Mouse (Mus musculus): ENCODE measurements at regions not wholly inside any gene's neighbourhood (a gene's known extent, or its start where the extent isn't known, plus 50 kb on each side); places are given as distances from the start of the nearest gene placed in this dataset.

DNA sequence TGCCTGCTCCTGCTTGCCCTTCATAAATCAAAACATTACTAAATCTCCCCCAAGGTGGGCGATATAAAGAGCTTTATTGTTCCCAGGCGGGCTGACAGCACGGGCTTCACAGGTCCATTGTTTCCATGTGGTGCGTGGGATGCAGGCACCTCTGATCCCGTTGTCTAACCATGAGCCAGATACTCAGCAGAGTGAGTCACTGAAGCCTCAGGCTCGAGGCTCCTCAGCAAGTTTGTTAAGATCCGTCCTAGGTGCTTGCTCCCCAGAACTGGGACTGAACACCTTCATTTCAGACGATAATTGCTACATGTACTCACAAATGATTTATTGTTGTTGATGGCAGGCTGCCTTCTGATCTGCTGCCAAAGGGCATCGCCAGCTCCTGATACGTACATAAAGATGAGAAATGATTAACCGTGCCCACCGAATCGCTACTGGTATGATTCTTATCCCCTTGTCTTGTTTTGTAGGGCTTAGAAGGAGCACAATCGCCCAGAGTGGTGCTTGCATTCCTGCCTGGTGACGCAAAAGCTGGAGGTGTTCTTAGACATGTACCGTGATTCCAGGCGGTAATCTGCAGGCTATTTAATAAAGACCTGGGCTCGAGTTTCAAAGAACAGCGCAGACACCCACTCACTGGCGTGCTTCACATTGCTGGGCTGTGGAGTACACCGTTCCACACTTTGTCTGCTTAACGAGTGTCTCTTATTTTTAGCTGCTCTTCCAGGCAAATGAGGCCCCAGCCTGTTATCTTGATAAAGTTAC lies 235.0 kb upstream of the Irx1 start:
- Histone ChIP-seq H3K4me1 (ENCODE audit: control insufficient read depth, insufficient read depth, low read length) (no peaks in the 10 kb centered on the region), H3K27me3 (ENCODE audit: control insufficient read depth, insufficient read depth, low read length) (no peaks in the 10 kb centered on the region), H3K27ac (replicated peaks; ENCODE audit: low read depth, low read length) (no peak overlapping the region), H3K36me3 (ENCODE audit: control insufficient read depth, insufficient read depth, low read length) (no peaks in the 10 kb centered on the region), H3K4me2 (ENCODE audit: low read length) (no peak overlapping the region), H3K9ac (replicated peaks; ENCODE audit: low read length) (no peak overlapping the region), H3K4me3 (replicated peaks; ENCODE audit: low read depth, low read length) (no peak overlapping the region), H3K9me3 (ENCODE audit: control insufficient read depth, low read length) (no peaks in the 10 kb centered on the region)
- no peak for ATAC-seq (ENCODE audit: low FRiP score, low TSS enrichment)
- 57% methylated on average over 22 of the region's 22 CpGs for WGBS
- DNase-seq, result peak; percentile 21

DNA sequence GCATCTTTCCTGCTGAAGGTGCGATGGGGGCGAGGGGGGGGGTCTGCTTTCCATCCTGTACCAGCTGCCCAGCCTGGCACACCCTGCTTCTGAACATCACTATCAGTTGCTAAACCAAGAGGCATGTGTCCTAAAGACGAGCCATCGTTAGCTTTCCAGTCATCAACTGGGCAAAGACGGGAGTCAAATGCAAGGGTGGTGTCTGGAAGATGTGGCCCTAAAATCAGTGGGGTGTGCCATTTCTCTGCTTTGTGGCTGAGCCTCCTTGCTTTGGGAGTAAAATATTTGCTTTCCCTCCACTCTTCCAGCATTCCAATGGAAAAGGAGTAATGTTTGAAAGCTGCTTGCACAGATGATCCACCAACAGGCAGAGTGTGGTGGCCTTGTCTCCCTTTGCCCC lies 246.0 kb upstream of the Irx1 start:
- Histone ChIP-seq H3K4me1 (ENCODE audit: control insufficient read depth, insufficient read depth, low read length) (peaks cover 3% of the 10 kb centered on the region; the same call in 1 of the 2 replicates), H3K4me3 (replicated peaks; ENCODE audit: low read depth, low read length) (no peak overlapping the region), H3K9me3 (ENCODE audit: control insufficient read depth, low read length) (no peaks in the 10 kb centered on the region), H3K4me2 (ENCODE audit: low read length) (no peak overlapping the region), H3K27ac (replicated peaks; ENCODE audit: low read depth, low read length) (no peak overlapping the region), H3K9ac (replicated peaks; ENCODE audit: low read length) (no peak overlapping the region), H3K36me3 (ENCODE audit: control insufficient read depth, insufficient read depth, low read length) (no peaks in the 10 kb centered on the region), H3K27me3 (ENCODE audit: control insufficient read depth, insufficient read depth, low read length) (no peaks in the 10 kb centered on the region)
- ATAC-seq (ENCODE audit: low FRiP score, low TSS enrichment) (no peak), DNase-seq (no peak)
- 94% methylated on average over 5 of the region's 5 CpGs for WGBS

GRCm38 (mm10) chr13:72209946-72210456 lies 246.5 kb upstream of the Irx1 start:
- 17% methylated on average over 10 of the region's 10 CpGs for WGBS
- no peak overlapping the region for H3K4me3 ChIP-seq (replicated peaks; ENCODE audit: low read depth, low read length)
- DNase-seq (peak; percentile 8), ATAC-seq (ENCODE audit: low FRiP score, low TSS enrichment) (no peak)
- H3K27me3 ChIP-seq (ENCODE audit: control insufficient read depth, insufficient read depth, low read length), result no peaks in the 10 kb centered on the region
- peaks cover 3% of the 10 kb centered on the region; the same call in 1 of the 2 replicates for H3K4me1 ChIP-seq (ENCODE audit: control insufficient read depth, insufficient read depth, low read length)
- H3K36me3 ChIP-seq (ENCODE audit: control insufficient read depth, insufficient read depth, low read length), result no peaks in the 10 kb centered on the region
- no peak overlapping the region for H3K9ac ChIP-seq (replicated peaks; ENCODE audit: low read length)
- no peak overlapping the region for H3K27ac ChIP-seq (replicated peaks; ENCODE audit: low read depth, low read length)
- no peaks in the 10 kb centered on the region for H3K9me3 ChIP-seq (ENCODE audit: control insufficient read depth, low read length)
- no peak overlapping the region for H3K4me2 ChIP-seq (ENCODE audit: low read length)

DNA sequence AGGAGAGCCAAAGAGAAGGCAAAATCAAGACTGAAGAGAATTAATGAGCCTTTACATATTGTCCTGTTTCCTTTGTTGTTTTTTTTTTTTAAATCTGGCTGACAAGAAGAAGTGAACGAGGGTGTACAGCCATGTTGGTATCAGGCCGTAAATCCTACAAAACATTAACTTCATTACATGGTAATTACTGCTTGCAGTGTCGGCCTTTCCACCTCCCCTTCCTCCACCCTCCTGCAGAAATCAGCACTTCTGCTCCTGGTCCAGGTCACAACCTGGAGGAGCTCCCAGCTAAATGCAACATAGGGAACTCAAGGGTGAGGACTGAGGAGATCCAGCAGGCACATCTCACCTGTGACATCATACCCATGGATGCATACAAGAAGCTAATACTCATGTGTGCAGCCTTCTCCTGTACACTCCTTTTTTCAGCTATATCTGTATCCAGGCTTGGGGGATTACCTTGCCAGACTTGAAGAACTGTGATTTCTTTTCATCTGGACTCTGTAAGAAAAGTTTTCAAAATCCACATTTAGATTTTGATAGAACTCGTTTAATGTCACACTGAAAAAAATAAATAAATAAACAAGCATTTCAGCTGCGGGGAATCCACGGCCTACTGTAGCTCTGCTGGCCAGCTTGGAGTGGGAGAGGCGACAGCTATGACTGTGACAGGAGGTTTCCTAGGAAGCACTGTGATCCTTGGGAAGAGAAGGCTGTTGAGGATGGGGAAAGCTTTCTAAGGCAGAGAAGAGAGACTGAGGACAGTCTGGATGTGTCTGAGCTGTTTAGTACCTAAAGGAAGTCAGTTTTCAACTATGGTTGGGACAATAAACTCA lies 247.2 kb upstream of the Irx1 start:
- H3K4me3 ChIP-seq (replicated peaks; ENCODE audit: low read depth, low read length), result no peak overlapping the region
- 61% methylated on average over 7 of the region's 7 CpGs for WGBS
- ATAC-seq (ENCODE audit: low FRiP score, low TSS enrichment) (no peak), DNase-seq (no peak)
- H3K36me3 ChIP-seq (ENCODE audit: control insufficient read depth, insufficient read depth, low read length), result no peaks in the 10 kb centered on the region
- H3K4me2 ChIP-seq (ENCODE audit: low read length), result no peak overlapping the region
- H3K27ac ChIP-seq (replicated peaks; ENCODE audit: low read depth, low read length), result no peak overlapping the region
- H3K4me1 ChIP-seq (ENCODE audit: control insufficient read depth, insufficient read depth, low read length), result peaks cover 3% of the 10 kb centered on the region; the same call in 1 of the 2 replicates
- H3K27me3 ChIP-seq (ENCODE audit: control insufficient read depth, insufficient read depth, low read length), result no peaks in the 10 kb centered on the region
- no peak overlapping the region for H3K9ac ChIP-seq (replicated peaks; ENCODE audit: low read length)
- no peaks in the 10 kb centered on the region for H3K9me3 ChIP-seq (ENCODE audit: control insufficient read depth, low read length)

DNA sequence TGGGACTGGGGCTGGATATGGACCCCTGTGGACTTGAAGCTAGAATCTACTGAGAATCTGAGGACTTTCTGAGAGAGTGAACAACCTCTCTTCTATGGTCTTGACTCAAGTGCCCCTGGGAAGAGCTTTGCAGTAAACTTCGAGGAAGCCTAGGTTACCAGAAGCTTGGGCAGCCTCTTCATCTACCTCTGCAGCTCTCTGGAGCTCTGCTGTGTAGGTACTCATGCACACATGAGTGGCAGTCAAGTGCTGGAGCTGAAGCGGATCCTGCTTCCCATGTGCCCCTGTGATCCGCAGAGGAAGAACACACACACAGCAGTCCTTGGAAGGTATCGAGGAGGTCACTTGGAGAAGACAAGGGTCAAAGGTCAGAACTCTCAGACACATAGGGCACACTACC lies 248.2 kb upstream of the Irx1 start:
- WGBS, result 90% methylated on average over 4 of the region's 4 CpGs
- Histone ChIP-seq H3K9me3 (ENCODE audit: control insufficient read depth, low read length) (no peaks in the 10 kb centered on the region), H3K4me3 (replicated peaks; ENCODE audit: low read depth, low read length) (no peak overlapping the region), H3K4me1 (ENCODE audit: control insufficient read depth, insufficient read depth, low read length) (peaks cover 3% of the 10 kb centered on the region; the same call in 1 of the 2 replicates), H3K27me3 (ENCODE audit: control insufficient read depth, insufficient read depth, low read length) (no peaks in the 10 kb centered on the region), H3K27ac (replicated peaks; ENCODE audit: low read depth, low read length) (no peak overlapping the region), H3K9ac (replicated peaks; ENCODE audit: low read length) (no peak overlapping the region), H3K36me3 (ENCODE audit: control insufficient read depth, insufficient read depth, low read length) (no peaks in the 10 kb centered on the region), H3K4me2 (ENCODE audit: low read length) (no peak overlapping the region)
- DNase-seq, result no peak
- ATAC-seq (ENCODE audit: low FRiP score, low TSS enrichment), result no peak

GRCm38 (mm10) chr13:72212747-72213146 lies 249.2 kb upstream of the Irx1 start:
- H3K4me3 ChIP-seq (replicated peaks; ENCODE audit: low read depth, low read length), result no peak overlapping the region
- H3K9ac ChIP-seq (replicated peaks; ENCODE audit: low read length), result no peak overlapping the region
- H3K27ac ChIP-seq (replicated peaks; ENCODE audit: low read depth, low read length), result no peak overlapping the region
- DNase-seq (no peak), ATAC-seq (ENCODE audit: low FRiP score, low TSS enrichment) (no peak)
- H3K9me3 ChIP-seq (ENCODE audit: control insufficient read depth, low read length), result no peaks in the 10 kb centered on the region
- peaks cover 3% of the 10 kb centered on the region; the same call in 1 of the 2 replicates for H3K4me1 ChIP-seq (ENCODE audit: control insufficient read depth, insufficient read depth, low read length)
- no peaks in the 10 kb centered on the region for H3K27me3 ChIP-seq (ENCODE audit: control insufficient read depth, insufficient read depth, low read length)
- H3K36me3 ChIP-seq (ENCODE audit: control insufficient read depth, insufficient read depth, low read length), result no peaks in the 10 kb centered on the region
- WGBS, result 91% methylated on average over 2 of the region's 2 CpGs
- H3K4me2 ChIP-seq (ENCODE audit: low read length), result no peak overlapping the region

DNA sequence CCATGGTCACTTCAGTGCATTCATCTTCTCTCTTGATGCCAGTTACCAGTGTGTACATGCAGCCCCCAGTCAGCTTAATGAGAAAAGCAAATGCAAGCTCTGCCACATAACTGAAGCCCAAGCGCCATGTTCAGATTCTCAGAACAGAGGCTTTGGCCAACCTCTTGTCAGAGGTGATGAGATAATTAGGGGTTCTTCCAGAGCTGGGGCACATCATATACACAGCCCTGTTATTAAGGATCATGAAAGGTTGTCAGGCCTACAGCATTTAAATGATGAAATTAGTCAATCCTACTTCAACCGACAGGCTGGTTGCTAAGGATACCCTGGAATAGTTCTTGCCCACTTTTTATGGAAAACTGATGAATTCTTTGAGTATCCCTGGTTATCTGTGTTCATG lies 255.8 kb upstream of the Irx1 start:
- Histone ChIP-seq H3K9ac (replicated peaks; ENCODE audit: low read length) (no peak overlapping the region), H3K36me3 (ENCODE audit: control insufficient read depth, insufficient read depth, low read length) (no peaks in the 10 kb centered on the region), H3K4me3 (replicated peaks; ENCODE audit: low read depth, low read length) (no peak overlapping the region), H3K4me2 (ENCODE audit: low read length) (no peak overlapping the region), H3K9me3 (ENCODE audit: control insufficient read depth, low read length) (peaks cover 5% of the 10 kb centered on the region; the same call in 1 of the 2 replicates), H3K27me3 (ENCODE audit: control insufficient read depth, insufficient read depth, low read length) (no peaks in the 10 kb centered on the region), H3K27ac (replicated peaks; ENCODE audit: low read depth, low read length) (no peak overlapping the region), H3K4me1 (ENCODE audit: control insufficient read depth, insufficient read depth, low read length) (no peaks in the 10 kb centered on the region; the same call in 1 of the 2 replicates)
- ATAC-seq (ENCODE audit: low FRiP score, low TSS enrichment) (no peak), DNase-seq (no peak)
- WGBS, result 87% methylated on average over 2 of the region's 2 CpGs

GRCm38 (mm10) chr13:72227102-72227501 lies 263.6 kb upstream of the Irx1 start:
- no peaks in the 10 kb centered on the region for H3K36me3 ChIP-seq (ENCODE audit: control insufficient read depth, insufficient read depth, low read length)
- no peak overlapping the region for H3K27ac ChIP-seq (replicated peaks; ENCODE audit: low read depth, low read length)
- 93% methylated on average over 1 of the region's 1 CpGs for WGBS
- peaks cover 5% of the 10 kb centered on the region for H3K4me1 ChIP-seq (ENCODE audit: control insufficient read depth, insufficient read depth, low read length)
- no peaks in the 10 kb centered on the region for H3K27me3 ChIP-seq (ENCODE audit: control insufficient read depth, insufficient read depth, low read length)
- H3K9me3 ChIP-seq (ENCODE audit: control insufficient read depth, low read length), result no peaks in the 10 kb centered on the region
- ATAC-seq (ENCODE audit: low FRiP score, low TSS enrichment), result no peak
- no peak overlapping the region for H3K9ac ChIP-seq (replicated peaks; ENCODE audit: low read length)
- no peak overlapping the region for H3K4me3 ChIP-seq (replicated peaks; ENCODE audit: low read depth, low read length)
- H3K4me2 ChIP-seq (ENCODE audit: low read length), result no peak overlapping the region
- no peak for DNase-seq
